Comparison of ENCODE assay signal across 8 mouse cellular contexts in genomic region chr11:53308884-53309310, GRCm38 (mm10). TPM values are rescaled to one million over a fixed set of nuclear protein-coding genes. Genes with fewer than 3 reads are reported as not detected.
DNase-seq lines count a peak whose midpoint lies in the region; ATAC-seq lines count a peak whose summit lies in the region.

No protein-coding gene starts in this region.

- H3K9me3 ChIP-seq in limb, embryonic 12.5 days: no peaks in the 10 kb centered on the region
- H3K9me3 ChIP-seq in limb, embryonic 10.5 days (replicated peaks): no peaks in the 10 kb centered on the region
- no peaks in the 10 kb centered on the region for H3K9me3 ChIP-seq in intestine, embryonic 15.5 days

- no peaks in the 10 kb centered on the region for H3K36me3 ChIP-seq in limb, embryonic 12.5 days
- no peaks in the 10 kb centered on the region for H3K36me3 ChIP-seq in limb, embryonic 10.5 days
- H3K36me3 ChIP-seq in intestine, embryonic 15.5 days: no peaks in the 10 kb centered on the region

- no peaks in the 10 kb centered on the region for H3K27me3 ChIP-seq in limb, embryonic 12.5 days
- no peaks in the 10 kb centered on the region for H3K27me3 ChIP-seq in limb, embryonic 10.5 days (ENCODE audit: low read depth, poor library complexity, severe bottlenecking)
- H3K27me3 ChIP-seq in intestine, embryonic 15.5 days (replicated peaks): no peaks in the 10 kb centered on the region

- no peak for ATAC-seq in limb, embryonic 12.5 days (ENCODE audit: insufficient number of reproducible peaks, insufficient read depth, low FRiP score, low TSS enrichment, low read depth)
- ATAC-seq in intestine, embryonic 15.5 days: peak; percentile 53

- 0 out of 2 replicates have a peak, but pooled peaks cover 5% of the 10 kb centered on the region for H3K4me1 ChIP-seq in limb, embryonic 12.5 days (replicated peaks)
- no peaks in the 10 kb centered on the region for H3K4me1 ChIP-seq in limb, embryonic 10.5 days
- peaks cover 19% of the 10 kb centered on the region for H3K4me1 ChIP-seq in intestine, embryonic 15.5 days (replicated peaks)

- H3K4me2 ChIP-seq in limb, embryonic 12.5 days: no peak overlapping the region
- no peak overlapping the region for H3K4me2 ChIP-seq in intestine, embryonic 15.5 days (replicated peaks)

- H3K4me3 ChIP-seq in limb, embryonic 12.5 days (replicated peaks): no peak overlapping the region
- H3K4me3 ChIP-seq in limb, embryonic 10.5 days: no peak overlapping the region
- no peak overlapping the region for H3K4me3 ChIP-seq in intestine, embryonic 15.5 days (replicated peaks)

- peak overlapping the region; percentile 35 for H3K27ac ChIP-seq in limb, embryonic 12.5 days
- no peak overlapping the region for H3K27ac ChIP-seq in limb, embryonic 10.5 days
- peak overlapping the region; percentile 67 for H3K27ac ChIP-seq in intestine, embryonic 15.5 days

- 49% methylated on average over 2 of the region's 2 CpGs for WGBS in limb, embryonic 12.5 days
- WGBS in limb, embryonic 10.5 days: 66% methylated on average over 2 of the region's 2 CpGs
- 42% methylated on average over 2 of the region's 2 CpGs for WGBS in intestine, embryonic 15.5 days

- H3K9ac ChIP-seq in limb, embryonic 12.5 days (replicated peaks): no peak overlapping the region
- H3K9ac ChIP-seq in intestine, embryonic 15.5 days: no peak overlapping the region

- DNase-seq in limb, embryonic 10.5 days (ENCODE audit: low spot score): no peak
- DNase-seq in gastrocnemius, adult 18-20 months (ENCODE audit: low spot score): peak; percentile 95
- peak; percentile 85 for DNase-seq in lung, postnatal 25 days (ENCODE audit: low spot score)
- DNase-seq in yolk sac, embryonic 10.5 days (ENCODE audit: low spot score): no peak
- DNase-seq in left cerebral cortex, adult 8-10 months (ENCODE audit: low spot score in 2 of 2): no peak
- DNase-seq in frontal cortex, adult 2 months (ENCODE audit: extremely low spot score in 1 of 2, low spot score in 1 of 2): no peak

RNA-seq across cellular contexts. Expression of gene Hspa4, which starts 8.6 kb away (rescaled TPM):
- 108 and 118 TPM in 2 replicates for polyA plus RNA-seq in limb, embryonic 12.5 days (2016; fragmentation: Nextera tagmentation; extraction: Ambion mirVana)
- polyA plus RNA-seq in limb, embryonic 10.5 days (2016; fragmentation: Nextera tagmentation; extraction: Ambion mirVana): 143 and 154 TPM in 2 replicates
- 10 to 100 TPM; 74.3 to 95.8 TPM for total RNA-seq in gastrocnemius, adult 18-20 months (2021)
- polyA plus RNA-seq in intestine, embryonic 15.5 days (2015; fragmentation: Nextera tagmentation; extraction: Ambion mirVana): 103 and 106 TPM in 2 replicates
- 100 to 1,000 TPM; 154 to 178 (median 160) TPM for total RNA-seq in left cerebral cortex, adult 8-10 months (2022)
- polyA plus RNA-seq in frontal cortex, adult 2 months (2012; rRNA removed): 82.5 and 92.5 TPM in 2 replicates

RNA-seq across cellular contexts. Expression of gene Zcchc10, which starts 15.6 kb away (rescaled TPM):
- polyA plus RNA-seq in limb, embryonic 12.5 days (2016; fragmentation: Nextera tagmentation; extraction: Ambion mirVana): 21.0 and 22.5 TPM in 2 replicates
- 23.0 and 30.4 TPM in 2 replicates for polyA plus RNA-seq in limb, embryonic 10.5 days (2016; fragmentation: Nextera tagmentation; extraction: Ambion mirVana)
- 1 to 10 TPM; 7.4 to 7.8 TPM for total RNA-seq in gastrocnemius, adult 18-20 months (2021)
- polyA plus RNA-seq in intestine, embryonic 15.5 days (2015; fragmentation: Nextera tagmentation; extraction: Ambion mirVana): 14.2 and 17.5 TPM in 2 replicates
- total RNA-seq in left cerebral cortex, adult 8-10 months (2022): 10 to 100 TPM in 2 of 4 experiments, 1 to 10 TPM in 2; 7.2 to 13.0 (median 9.8) TPM
- 10.9 and 11.0 TPM in 2 replicates for polyA plus RNA-seq in frontal cortex, adult 2 months (2012; rRNA removed)

RNA-seq across cellular contexts. Expression of gene Aff4, which starts 41.7 kb away (rescaled TPM):
- polyA plus RNA-seq in limb, embryonic 12.5 days (2016; fragmentation: Nextera tagmentation; extraction: Ambion mirVana): 61.5 and 67.4 TPM in 2 replicates
- polyA plus RNA-seq in limb, embryonic 10.5 days (2016; fragmentation: Nextera tagmentation; extraction: Ambion mirVana): 33.7 and 38.0 TPM in 2 replicates
- 10 to 100 TPM; 90.1 to 93.8 TPM for total RNA-seq in gastrocnemius, adult 18-20 months (2021)
- polyA plus RNA-seq in intestine, embryonic 15.5 days (2015; fragmentation: Nextera tagmentation; extraction: Ambion mirVana): 33.7 and 35.4 TPM in 2 replicates
- total RNA-seq in left cerebral cortex, adult 8-10 months (2022): 100 to 1,000 TPM; 151 to 228 (median 194) TPM
- 42.9 and 48.5 TPM in 2 replicates for polyA plus RNA-seq in frontal cortex, adult 2 months (2012; rRNA removed)

Comparison
In these comparisons a context has a peak if more than half of its experiments do, and no peak if none do; other contexts are left out.
1. DNase-seq: peak in gastrocnemius, adult 18-20 months (single experiment) and lung, postnatal 25 days (single experiment); none in limb, embryonic 10.5 days (single experiment), yolk sac, embryonic 10.5 days (single experiment), left cerebral cortex, adult 8-10 months (0 of 2) and frontal cortex, adult 2 months (0 of 2).